Mouse (Mus musculus) liver, embryonic 13.5 days (tissue): ENCODE data around the gene Elp4. TPM values are rescaled to one million over a fixed set of nuclear protein-coding genes. Genes with fewer than 3 reads are reported as not detected.

ENCODE experiments used
- ATAC-seq: fragments of 200-750 bp; cut with Nextera tagmentation; 2 replicates; pipeline ENCODE4 v1.8.0; 2017; ENCODE audit warnings: low read depth, mild to moderate bottlenecking, moderate number of reproducible peaks, moderate library complexity
- DNase-seq: peaks from one replicate; pipeline ENCODE4 v3.0.0; 2022
- H3K27ac ChIP-seq: fragments of 300-500 bp; sonication (generic); 2 replicates; pipeline ENCODE4 v1.5.1; 2015; ENCODE audit warnings: moderate library complexity, mild to moderate bottlenecking, inconsistent platforms
- H3K27me3 ChIP-seq: fragments of 300-500 bp; sonication (generic); 2 replicates; pipeline ENCODE4 v1.6.1; 2015; ENCODE audit warnings: mild to moderate bottlenecking, inconsistent platforms
- H3K36me3 ChIP-seq: fragments of 300-500 bp; sonication (generic); 2 replicates; pipeline ENCODE4 v1.6.1; 2015; ENCODE audit warnings: mild to moderate bottlenecking, inconsistent platforms
- H3K4me1 ChIP-seq: fragments of 300-500 bp; sonication (generic); replicated peaks from 2 replicates; pipeline ENCODE4 v1.6.1; 2015; ENCODE audit warnings: inconsistent platforms
- H3K4me2 ChIP-seq: fragments of 300-500 bp; sonication (generic); 2 replicates; pipeline ENCODE4 v1.6.1; 2015; ENCODE audit warnings: inconsistent platforms, mild to moderate bottlenecking, moderate library complexity
- H3K4me3 ChIP-seq: fragments of 300-500 bp; sonication (generic); replicated peaks from 2 replicates; pipeline ENCODE4 v1.5.1; 2015; ENCODE audit warnings: mild to moderate bottlenecking, inconsistent platforms
- H3K9ac ChIP-seq: fragments of 300-500 bp; sonication (generic); 2 replicates; pipeline ENCODE4 v1.6.1; 2015; ENCODE audit warnings: mild to moderate bottlenecking, inconsistent platforms
- H3K9me3 ChIP-seq: fragments of 300-500 bp; sonication (generic); replicated peaks from 2 replicates; pipeline ENCODE4 v1.6.1; 2016; ENCODE audit warnings: inconsistent platforms
- WGBS: fragments of 180-500 bp; shearing (Covaris S2); methylation state at CpG from one replicate; pipeline ENCODE4 v1.1.7; 2015; ENCODE audit not compliant: insufficient replicate concordance; 5-methylcytosine and 5-hydroxymethylcytosine counted together
- polyA plus RNA-seq: library from polyadenylated mRNA; unstranded; fragments of >200 nt; fragmentation: Nextera tagmentation; extraction: Ambion mirVana; gene quantifications from 2 replicates; pipeline ENCODE4 v1.2.1, GENCODE M21; 2015

Gene Elp4
- polyA plus RNA-seq, 1 experiment from 2014 or later, result 19.7 TPM

GRCm38 (mm10) chr2:105890816-105891215 is 13.5 kb downstream of the Elp4 start:
- no peak overlapping the region for H3K4me3 ChIP-seq
- no peak overlapping the region for H3K9ac ChIP-seq
- no peak overlapping the region for H3K4me2 ChIP-seq
- H3K27ac ChIP-seq, result no peak overlapping the region
- no peaks in the 10 kb centered on the region for H3K9me3 ChIP-seq
- ATAC-seq, result 0 out of 2 replicates have a peak, but pooled peaks have one; percentile 41
- no peaks in the 10 kb centered on the region for H3K27me3 ChIP-seq
- H3K36me3 ChIP-seq, result peaks cover 37% of the 10 kb centered on the region
- DNase-seq, result no peak
- no peaks in the 10 kb centered on the region; the same call in 1 of the 2 replicates for H3K4me1 ChIP-seq

GRCm38 (mm10) chr2:105873403-105873802 is 31.0 kb downstream of the Elp4 start:
- 53% methylated on average over 1 of the region's 1 CpGs for WGBS
- no peak overlapping the region for H3K27ac ChIP-seq
- ATAC-seq (no peak), DNase-seq (no peak)
- H3K9ac ChIP-seq, result no peak overlapping the region
- no peaks in the 10 kb centered on the region for H3K27me3 ChIP-seq
- H3K9me3 ChIP-seq, result 0 out of 2 replicates have a peak, but pooled peaks cover under 1% of the 10 kb centered on the region
- no peaks in the 10 kb centered on the region for H3K36me3 ChIP-seq
- H3K4me2 ChIP-seq, result no peak overlapping the region
- no peaks in the 10 kb centered on the region for H3K4me1 ChIP-seq
- no peak overlapping the region for H3K4me3 ChIP-seq

- Histone ChIP-seq H3K4me1 (no peaks in the 10 kb centered on the region), H3K36me3 (no peaks in the 10 kb centered on the region), H3K27ac (no peak overlapping the region), H3K9ac (no peak overlapping the region), H3K9me3 (no peaks in the 10 kb centered on the region), H3K4me3 (no peak overlapping the region), H3K4me2 (no peak overlapping the region), H3K27me3 (no peaks in the 10 kb centered on the region)
- WGBS, result 66% methylated on average over 2 of the region's 2 CpGs
- ATAC-seq, result no peak
- DNase-seq, result no peak
Measured at GRCm38 (mm10) chr2:105854740-105855139, 49.6 kb downstream of the Elp4 start.

DNA sequence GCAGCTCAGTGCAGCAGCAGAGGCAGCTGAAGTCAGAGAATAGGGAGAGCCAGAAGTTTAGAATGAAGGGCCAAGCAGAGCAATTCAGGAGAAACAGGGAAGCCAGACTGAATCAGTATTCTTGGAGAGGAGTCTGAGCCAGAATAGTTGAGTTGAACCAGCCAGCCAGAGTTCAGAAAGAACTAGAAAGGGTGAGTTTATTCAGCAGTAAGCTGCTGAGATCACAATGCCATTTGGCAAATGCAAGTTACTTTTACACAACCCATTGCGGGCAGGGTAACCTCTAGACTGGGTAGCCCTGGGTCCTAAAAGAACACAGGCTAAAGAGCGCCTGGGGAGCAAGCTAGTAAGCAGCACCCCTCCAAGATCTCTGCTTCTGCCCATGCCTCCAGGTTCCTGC is 51.4 kb downstream of the Elp4 start:
- H3K4me1 ChIP-seq, result no peaks in the 10 kb centered on the region
- H3K36me3 ChIP-seq, result no peaks in the 10 kb centered on the region
- no peak for DNase-seq
- no peaks in the 10 kb centered on the region for H3K27me3 ChIP-seq
- 88% methylated on average over 2 of the region's 2 CpGs for WGBS
- H3K9me3 ChIP-seq, result no peaks in the 10 kb centered on the region
- no peak overlapping the region for H3K27ac ChIP-seq
- no peak for ATAC-seq
- H3K9ac ChIP-seq, result no peak overlapping the region
- no peak overlapping the region for H3K4me3 ChIP-seq
- no peak overlapping the region for H3K4me2 ChIP-seq

- no peak overlapping the region for H3K27ac ChIP-seq
- no peak overlapping the region for H3K4me3 ChIP-seq
- no peaks in the 10 kb centered on the region for H3K36me3 ChIP-seq
- DNase-seq (no peak), ATAC-seq (no peak)
- no peak overlapping the region for H3K9ac ChIP-seq
- no peaks in the 10 kb centered on the region for H3K9me3 ChIP-seq
- no peak overlapping the region for H3K4me2 ChIP-seq
- H3K4me1 ChIP-seq, result no peaks in the 10 kb centered on the region
- H3K27me3 ChIP-seq, result no peaks in the 10 kb centered on the region
Measured at GRCm38 (mm10) chr2:105851714-105852293, 52.6 kb downstream of the Elp4 start.

GRCm38 (mm10) chr2:105843151-105843550 is 61.2 kb downstream of the Elp4 start:
- Histone ChIP-seq H3K4me3 (no peak overlapping the region), H3K27me3 (no peaks in the 10 kb centered on the region), H3K4me1 (no peaks in the 10 kb centered on the region), H3K36me3 (peaks cover 4% of the 10 kb centered on the region; the same call in 1 of the 2 replicates), H3K9me3 (no peaks in the 10 kb centered on the region), H3K27ac (no peak overlapping the region), H3K4me2 (no peak overlapping the region), H3K9ac (no peak overlapping the region)
- WGBS, result 77% methylated on average over 5 of the region's 5 CpGs
- DNase-seq (no peak), ATAC-seq (no peak)

DNA sequence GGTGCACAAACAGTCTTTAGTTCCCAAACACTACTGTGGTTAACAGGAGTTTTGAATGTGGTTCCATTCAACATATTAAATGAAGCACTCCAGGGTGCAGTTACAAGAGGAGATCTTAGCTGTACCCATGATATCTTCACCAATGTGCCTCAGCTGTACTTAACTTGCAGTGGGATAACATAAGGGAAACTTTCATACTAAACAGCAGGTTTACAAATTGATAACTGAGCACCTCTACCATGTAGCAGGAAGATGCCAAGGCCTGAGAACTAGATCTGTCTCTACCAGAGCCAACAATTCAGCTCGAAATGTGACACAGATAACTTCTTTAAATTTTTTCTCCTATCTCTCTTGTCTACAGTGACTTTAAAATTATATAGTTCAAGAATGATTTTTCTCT is 86.4 kb downstream of the Elp4 start:
- no peak for ATAC-seq
- 53% methylated on average over 1 of the region's 1 CpGs for WGBS

GRCm38 (mm10) chr2:105815170-105815569 is 89.2 kb downstream of the Elp4 start:
- WGBS, result 71% methylated on average over 3 of the region's 3 CpGs
- Histone ChIP-seq H3K9me3 (no peaks in the 10 kb centered on the region), H3K4me1 (no peaks in the 10 kb centered on the region), H3K4me2 (no peak overlapping the region), H3K27ac (no peak overlapping the region), H3K4me3 (no peak overlapping the region), H3K9ac (no peak overlapping the region), H3K27me3 (no peaks in the 10 kb centered on the region), H3K36me3 (no peaks in the 10 kb centered on the region)
- ATAC-seq (no peak; the same call in 1 of the 2 replicates), DNase-seq (no peak)

More for the DNA sequence above, 86.4 kb downstream of the Elp4 start:
- no peak for DNase-seq
- no peak overlapping the region for H3K4me3 ChIP-seq
- no peaks in the 10 kb centered on the region for H3K4me1 ChIP-seq
- H3K4me2 ChIP-seq, result no peak overlapping the region
- H3K9ac ChIP-seq, result no peak overlapping the region
- peaks cover 3% of the 10 kb centered on the region for H3K36me3 ChIP-seq
- H3K9me3 ChIP-seq, result no peaks in the 10 kb centered on the region
- H3K27me3 ChIP-seq, result no peaks in the 10 kb centered on the region
- H3K27ac ChIP-seq, result no peak overlapping the region

DNA sequence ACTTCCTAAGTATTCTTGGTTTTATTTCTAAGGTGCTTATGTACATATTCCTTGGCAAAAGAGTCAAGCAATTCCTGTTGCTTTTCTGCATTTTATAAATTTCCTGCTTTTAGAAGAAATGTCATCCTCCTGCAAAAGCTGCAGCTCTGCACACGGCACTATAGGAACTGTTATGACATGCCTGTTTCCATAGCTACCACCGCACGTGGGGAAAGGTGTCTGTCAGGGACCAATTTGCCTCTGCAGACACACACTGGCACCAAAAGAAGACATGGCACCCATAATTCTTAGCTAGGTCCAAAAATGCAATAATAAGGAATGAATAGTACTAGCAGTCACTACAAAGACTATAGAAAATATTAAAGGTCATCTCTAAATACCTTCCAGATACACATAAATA is 91.3 kb downstream of the Elp4 start:
- Histone ChIP-seq H3K4me2 (no peak overlapping the region), H3K4me1 (no peaks in the 10 kb centered on the region), H3K9me3 (no peaks in the 10 kb centered on the region), H3K4me3 (no peak overlapping the region), H3K27ac (no peak overlapping the region), H3K36me3 (no peaks in the 10 kb centered on the region), H3K9ac (no peak overlapping the region), H3K27me3 (no peaks in the 10 kb centered on the region)
- DNase-seq (no peak), ATAC-seq (no peak)
- 69% methylated on average over 3 of the region's 3 CpGs for WGBS

DNA sequence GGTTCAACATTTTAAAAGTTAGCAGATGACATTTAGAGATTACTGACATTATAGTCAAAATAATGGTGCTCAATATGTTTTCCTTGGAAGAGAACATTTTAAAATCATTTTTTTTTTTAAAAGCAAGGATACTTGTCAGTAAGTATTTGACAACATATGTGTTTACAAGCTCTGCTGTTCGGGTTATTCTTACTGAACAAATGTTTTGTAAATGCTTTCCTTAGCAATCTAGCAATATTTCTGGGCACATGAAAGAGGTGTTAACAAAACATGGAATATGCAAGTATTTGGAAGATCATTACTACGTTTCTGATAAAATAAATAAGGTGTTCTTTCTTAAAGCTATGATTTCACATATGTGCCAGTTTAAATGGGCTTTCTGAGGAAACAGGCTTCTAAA is 94.1 kb downstream of the Elp4 start:
- no peak for ATAC-seq
- Histone ChIP-seq H3K4me1 (peaks cover 16% of the 10 kb centered on the region), H3K9ac (no peak overlapping the region), H3K27ac (no peak overlapping the region), H3K36me3 (no peaks in the 10 kb centered on the region), H3K4me3 (no peak overlapping the region), H3K9me3 (no peaks in the 10 kb centered on the region), H3K27me3 (no peaks in the 10 kb centered on the region), H3K4me2 (no peak overlapping the region)
- WGBS, result 63% methylated on average over 2 of the region's 2 CpGs
- no peak for DNase-seq

DNA sequence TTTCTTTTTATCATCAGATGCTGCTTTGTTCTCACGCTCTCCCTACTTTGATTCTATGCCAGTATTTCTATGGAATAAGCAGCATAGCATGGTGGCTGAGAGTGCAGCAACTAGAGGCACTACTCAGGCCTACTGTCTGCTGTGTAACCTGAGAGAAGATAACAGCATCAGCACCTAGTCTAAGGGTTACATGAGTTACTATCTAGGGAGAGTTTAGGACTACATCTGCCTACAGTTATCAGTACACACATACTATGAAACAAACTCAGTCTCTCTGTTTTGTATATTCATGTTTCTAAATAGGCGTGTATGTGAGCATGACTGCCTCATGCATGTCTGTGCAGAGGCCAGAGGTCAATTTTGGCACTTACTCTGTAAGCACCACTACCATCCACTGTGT is 97.8 kb downstream of the Elp4 start:
- 54% methylated on average over 2 of the region's 2 CpGs for WGBS
- peaks cover 24% of the 10 kb centered on the region for H3K4me1 ChIP-seq
- no peaks in the 10 kb centered on the region for H3K9me3 ChIP-seq
- peak overlapping the region; percentile 63 for H3K27ac ChIP-seq
- peak overlapping the region; percentile 6; the same call in 1 of the 2 replicates for H3K4me2 ChIP-seq
- no peak for DNase-seq
- no peaks in the 10 kb centered on the region for H3K36me3 ChIP-seq
- no peaks in the 10 kb centered on the region for H3K27me3 ChIP-seq
- H3K9ac ChIP-seq, result no peak overlapping the region
- ATAC-seq, result peak; percentile 92
- H3K4me3 ChIP-seq, result no peak overlapping the region

DNA sequence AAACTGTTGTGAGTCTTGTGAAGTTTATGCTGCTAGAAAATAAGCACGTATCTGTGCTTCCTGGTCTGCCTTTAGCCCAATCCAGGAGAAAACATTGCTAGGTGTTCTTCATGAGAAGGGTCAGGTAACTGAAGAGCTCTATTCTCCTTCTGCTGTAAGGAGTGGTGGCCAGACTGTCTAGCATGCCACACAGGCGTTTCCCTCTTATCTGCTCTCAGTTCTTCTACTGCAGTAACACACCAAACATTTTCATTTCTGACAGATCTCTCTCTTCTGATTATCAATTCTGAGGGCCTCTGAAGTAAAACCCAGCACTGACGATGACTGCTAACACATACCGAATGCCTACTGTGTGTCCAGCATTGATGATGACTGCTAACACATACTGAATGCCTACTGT is 98.3 kb downstream of the Elp4 start:
- ATAC-seq (peak; percentile 82), DNase-seq (no peak)
- no peaks in the 10 kb centered on the region for H3K27me3 ChIP-seq
- peak overlapping the region; percentile 6 for H3K4me2 ChIP-seq
- H3K9me3 ChIP-seq, result no peaks in the 10 kb centered on the region
- WGBS, result 38% methylated on average over 4 of the region's 4 CpGs
- H3K4me3 ChIP-seq, result no peak overlapping the region
- no peak overlapping the region for H3K9ac ChIP-seq
- peak overlapping the region; percentile 63 for H3K27ac ChIP-seq
- peaks cover 24% of the 10 kb centered on the region for H3K4me1 ChIP-seq
- no peaks in the 10 kb centered on the region for H3K36me3 ChIP-seq
